Mouse (Mus musculus): ENCODE data around the gene Tmem238. TPM values are rescaled to one million over a fixed set of nuclear protein-coding genes. Genes with fewer than 3 reads are reported as not detected.
A peak's percentile ranks its signal among the peaks of the same experiment; 100 is the strongest.
"Not testable (repeated sequence)": the region's sequence is repeated elsewhere in the genome, so short reads cannot be mapped to it uniquely, and the experiment has no call there.

Gene Tmem238
- total RNA-seq (2021): 10 to 100 TPM in 1 of 2 experiments, 1 to 10 TPM in 1; 8.0 to 10.6 TPM
- long read RNA-seq, experiment 1, transcript Tmem238-201 (2 exons, 1,375 nt): minor isoform, 6 of 18 reads
- long read RNA-seq, experiment 1, transcript Tmem238-202 (3 exons, 241 nt): major isoform, 10 of 18 reads
- long read RNA-seq, experiment 1, partial matches to known transcripts: 0 of 18 reads
- long read RNA-seq, experiment 1, other reads (novel, unspliced or antisense): 2 of 18 reads
- long read RNA-seq, experiment 2, transcript Tmem238-202 (3 exons, 241 nt): major isoform, 8 of 17 reads
- long read RNA-seq, experiment 2, partial matches to known transcripts: 0 of 17 reads
- long read RNA-seq, experiment 2, other reads (novel, unspliced or antisense): 9 of 17 reads

DNA sequence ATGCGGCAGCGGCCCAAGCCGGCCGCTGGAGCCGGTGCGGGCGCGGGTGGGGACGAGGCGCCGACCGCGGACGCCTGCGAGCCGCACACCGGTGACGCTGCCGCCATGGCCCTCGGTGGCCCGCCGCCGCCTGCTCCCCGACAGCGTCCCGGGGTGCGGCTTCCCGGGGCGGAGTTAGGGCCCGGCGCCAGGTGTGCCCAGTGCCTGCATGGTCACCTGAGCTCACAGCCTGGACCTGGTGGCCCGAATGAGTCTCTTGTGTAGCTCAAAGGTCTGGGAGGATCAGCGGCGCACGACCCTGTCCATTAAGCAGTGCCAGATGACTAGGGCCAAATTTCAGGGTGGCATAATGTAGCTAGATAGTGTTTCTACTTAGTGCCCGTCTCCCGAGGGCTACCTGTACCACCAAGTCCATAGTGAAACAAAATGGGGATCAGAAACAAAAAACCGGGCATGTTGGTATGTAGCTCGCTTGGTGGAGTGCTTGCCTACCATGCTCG is at the start of gene Tmem238:
Gene Tmem238, minus strand, starts transcription at position 221 of the 500 bp plus-strand sequence.
- Histone ChIP-seq H3K27ac (peak within 1 kb of the TSS; percentile 88), H3K4me3 (peak within 1 kb of the TSS; percentile 86)
- intact Hi-C loops (cut with DNase I): loop anchor here (1.0 kb wide), 1 partner anchor 49 kb away; the partner anchor contains the start of gene Kmt5c
- TF ChIP-seq CTCF (IDR thresholded peaks at IDR 0.05): no peak
- DNase-seq: peak; percentile 89

DNA sequence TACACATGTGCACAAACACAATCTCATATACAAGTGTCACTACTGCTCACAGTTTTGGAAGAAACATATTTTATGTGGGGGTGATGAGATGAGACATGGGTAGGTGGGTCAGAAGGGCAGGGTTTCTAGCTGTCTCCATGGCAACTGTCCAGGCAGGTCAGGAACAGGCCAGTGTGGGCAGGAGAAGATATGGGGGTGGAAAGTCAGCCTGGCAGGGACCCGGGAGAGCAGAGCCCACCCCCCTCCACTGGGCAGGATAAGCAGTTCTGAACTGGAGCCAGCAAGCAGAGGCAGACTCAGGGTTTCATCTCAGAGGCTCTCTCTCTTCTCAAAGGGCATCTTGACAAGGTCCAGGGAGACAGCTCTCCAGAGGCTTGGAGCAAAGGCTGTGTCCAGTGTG is 48.2 kb upstream of the Tmem238 start:
- no peak for TF ChIP-seq CTCF (IDR thresholded peaks at IDR 0.05)
- no peak for DNase-seq
- H3K4me3 ChIP-seq: no peak overlapping the region
- H3K27ac ChIP-seq: no peak overlapping the region
- intact Hi-C loops (cut with DNase I): no loop called here

GRCm38 (mm10) chr7:4836351-4836792 is 46.9 kb upstream of the Tmem238 start:
- intact Hi-C loops (cut with DNase I): no loop called here
- Histone ChIP-seq H3K27ac (no peak overlapping the region), H3K4me3 (peak overlapping the region; percentile 71)
- peak; percentile 75 for DNase-seq
- peak; percentile 64 for TF ChIP-seq CTCF (IDR thresholded peaks at IDR 0.05)

DNA sequence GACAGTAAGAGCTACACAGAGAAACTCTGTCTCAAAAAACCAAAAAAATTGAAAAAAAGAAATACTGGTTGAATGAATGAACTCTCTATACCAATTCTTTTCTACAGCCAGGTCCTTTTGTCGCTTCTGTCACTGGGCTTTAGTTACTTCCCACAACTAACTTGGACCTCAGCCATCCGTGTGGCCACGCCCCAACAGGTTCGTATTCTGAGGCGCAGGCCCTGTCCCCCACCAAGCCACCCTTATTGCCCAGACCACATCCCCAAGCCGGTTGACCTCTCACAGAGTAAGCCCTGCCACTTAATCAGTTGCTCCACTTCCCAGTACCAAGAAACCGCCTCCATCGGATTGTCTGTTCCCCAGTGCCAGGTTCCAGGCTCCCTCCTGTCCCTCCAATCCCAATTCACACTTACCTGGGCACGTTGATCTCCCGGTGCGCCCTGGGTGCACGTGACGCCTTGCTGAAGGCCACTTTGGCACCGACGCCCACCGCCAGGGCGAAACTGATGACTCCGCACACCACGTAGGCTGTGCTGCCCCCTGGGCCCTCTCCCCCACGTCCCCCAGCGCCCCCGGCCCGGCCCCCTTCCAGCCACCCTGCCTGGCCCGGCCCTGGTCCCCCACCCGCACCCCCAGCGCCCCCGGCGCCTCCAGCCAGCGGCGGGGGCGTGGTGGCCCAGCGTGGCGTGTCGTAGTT is 46.3 kb upstream of the Tmem238 start:
- H3K4me3 ChIP-seq: peak overlapping the region; percentile 71
- intact Hi-C loops (cut with DNase I): no loop called here
- DNase-seq: no peak
- no peak for TF ChIP-seq CTCF (IDR thresholded peaks at IDR 0.05)
- H3K27ac ChIP-seq: no peak overlapping the region

DNA sequence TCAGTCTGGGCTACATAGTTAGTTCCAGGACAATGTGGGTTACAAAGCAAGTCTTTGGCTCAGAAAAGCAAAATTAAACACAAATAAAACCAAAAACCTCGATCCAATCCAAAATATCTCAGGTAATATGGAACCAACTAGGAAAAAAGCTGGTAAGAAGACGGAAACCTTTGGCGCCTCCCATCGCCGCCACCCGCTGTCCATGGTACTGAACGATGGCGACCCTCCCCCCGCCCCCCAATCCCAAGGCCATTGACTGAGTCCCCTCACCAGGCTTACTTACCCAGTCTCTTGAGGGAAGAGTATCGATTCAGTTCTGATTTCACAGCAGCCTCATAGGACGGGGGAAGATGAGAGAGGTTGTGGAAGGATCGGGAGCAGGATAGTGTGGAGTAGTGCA is 41.0 kb upstream of the Tmem238 start:
- no peak overlapping the region for H3K4me3 ChIP-seq
- no peak overlapping the region for H3K27ac ChIP-seq
- no peak for DNase-seq
- intact Hi-C loops (cut with DNase I): no loop called here
- no peak for TF ChIP-seq CTCF (IDR thresholded peaks at IDR 0.05)

- TF ChIP-seq CTCF (IDR thresholded peaks at IDR 0.05): no peak
- H3K27ac ChIP-seq: no peak overlapping the region
- intact Hi-C loops (cut with DNase I): no loop called here
Observed at GRCm38 (mm10) chr7:4825365-4825764, 35.9 kb upstream of the Tmem238 start.

GRCm38 (mm10) chr7:4822162-4822907 is 32.9 kb upstream of the Tmem238 start:
- intact Hi-C loops (cut with DNase I): no loop called here
- DNase-seq: no peak
- Histone ChIP-seq H3K4me3 (no peak overlapping the region), H3K27ac (no peak overlapping the region)
- TF ChIP-seq CTCF (IDR thresholded peaks at IDR 0.05): no peak

More at GRCm38 (mm10) chr7:4825365-4825764, 35.9 kb upstream of the Tmem238 start:
- H3K4me3 ChIP-seq: no peak overlapping the region
- no peak for DNase-seq

DNA sequence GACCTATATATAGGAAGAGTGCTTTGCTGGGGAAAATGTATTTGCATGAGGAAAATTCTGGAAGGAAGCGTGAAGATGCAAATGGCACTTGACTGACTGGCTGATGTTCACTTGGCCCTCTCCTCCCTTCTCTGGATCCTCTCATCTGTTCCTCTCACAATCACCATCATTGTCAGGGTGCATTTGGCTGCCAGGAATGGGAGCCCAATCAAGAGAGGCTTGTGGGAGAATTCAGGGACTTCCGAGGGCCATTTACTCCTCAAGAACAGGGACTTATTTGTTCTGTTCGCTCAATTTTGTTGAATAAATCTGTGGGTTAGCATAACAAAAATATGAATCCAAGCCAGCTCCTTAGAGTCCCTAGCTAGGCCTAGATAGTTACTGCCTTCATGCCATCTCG is 32.2 kb upstream of the Tmem238 start:
- Histone ChIP-seq H3K4me3 (no peak overlapping the region), H3K27ac (no peak overlapping the region)
- DNase-seq: no peak
- TF ChIP-seq CTCF (IDR thresholded peaks at IDR 0.05): no peak
- intact Hi-C loops (cut with DNase I): no loop called here

GRCm38 (mm10) chr7:4820925-4821324 is 31.5 kb upstream of the Tmem238 start:
- intact Hi-C loops (cut with DNase I); DNase-seq; H3K27ac ChIP-seq; H3K4me3 ChIP-seq: not testable (repeated sequence)

DNA sequence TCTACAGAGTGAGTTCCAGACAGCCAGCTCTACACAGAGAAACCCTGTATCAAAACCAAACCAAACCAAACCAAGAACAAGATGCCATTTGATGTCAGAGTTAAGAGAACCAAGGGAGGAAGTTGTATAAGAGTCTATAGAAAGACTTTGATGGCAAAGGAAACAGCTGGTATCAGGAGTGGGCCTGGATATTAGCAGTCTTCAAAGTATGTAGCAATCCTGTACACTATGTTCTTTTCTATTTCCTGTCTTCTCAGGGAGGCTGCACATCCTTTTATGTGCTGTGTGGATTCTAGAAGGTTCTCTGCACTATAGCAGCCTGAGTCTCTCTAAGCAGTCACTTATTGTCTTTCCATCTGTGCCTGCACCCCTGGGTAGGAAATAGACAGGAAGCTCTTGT is 27.1 kb upstream of the Tmem238 start:
- Histone ChIP-seq H3K4me3 (no peak overlapping the region), H3K27ac (no peak overlapping the region)
- no peak for TF ChIP-seq CTCF (IDR thresholded peaks at IDR 0.05)
- no peak for DNase-seq
- intact Hi-C loops (cut with DNase I): no loop called here

- no peak for TF ChIP-seq CTCF (IDR thresholded peaks at IDR 0.05)
- DNase-seq: no peak
- Histone ChIP-seq H3K4me3 (peak overlapping the region; percentile 98), H3K27ac (peak overlapping the region; percentile 100)
- intact Hi-C loops (cut with DNase I): loop anchor here (2.0 to 5.0 kb wide), 3 partner anchors 20 to 129 kb away; partner anchors contain the start of genes Rpl28 and Zfp628
Observed at GRCm38 (mm10) chr7:4813105-4813791, 23.8 kb upstream of the Tmem238 start.

Data from gastrocnemius, adult 2 months (tissue).